Mouse (Mus musculus) cerebral cortex, adult 2 months (tissue): ENCODE data around the gene Slc4a3.

Experiments used
- WGBS: fragments of 180-500 bp; shearing (Covaris S2); methylation state at CpG from one replicate; pipeline ENCODE4 v1.1.7; 2018; 5-methylcytosine and 5-hydroxymethylcytosine counted together

The Slc4a3 gene

GRCm38 (mm10) chr1:75595930-75596329 lies 49.9 kb downstream of the Slc4a3 start:
- 64% methylated on average over 3 of the region's 3 CpGs for WGBS

DNA sequence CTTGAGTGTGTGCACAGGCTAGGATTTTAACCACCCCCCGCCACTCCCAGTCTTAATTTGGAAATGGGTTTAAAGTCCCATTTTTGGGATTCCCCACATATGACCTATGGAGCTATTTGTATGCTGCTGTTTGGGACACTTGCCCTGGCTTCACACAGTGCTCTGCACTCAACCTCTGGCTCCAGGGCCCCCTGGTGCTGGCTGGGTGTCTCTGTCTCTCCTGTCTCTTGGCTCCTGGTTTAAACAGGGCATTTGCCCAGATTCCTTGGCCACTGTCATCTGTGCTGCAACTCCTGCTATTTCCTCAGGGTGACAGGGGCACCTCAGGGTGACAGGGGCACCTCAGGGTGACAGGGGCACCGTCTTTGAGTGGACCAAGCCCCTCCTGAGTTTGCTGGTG lies 50.8 kb downstream of the Slc4a3 start:
- WGBS: 100% methylated on average over 2 of the region's 2 CpGs

- 31% methylated on average over 12 of the region's 12 CpGs for WGBS
Measured at GRCm38 (mm10) chr1:75601738-75602137, 55.7 kb downstream of the Slc4a3 start.

DNA sequence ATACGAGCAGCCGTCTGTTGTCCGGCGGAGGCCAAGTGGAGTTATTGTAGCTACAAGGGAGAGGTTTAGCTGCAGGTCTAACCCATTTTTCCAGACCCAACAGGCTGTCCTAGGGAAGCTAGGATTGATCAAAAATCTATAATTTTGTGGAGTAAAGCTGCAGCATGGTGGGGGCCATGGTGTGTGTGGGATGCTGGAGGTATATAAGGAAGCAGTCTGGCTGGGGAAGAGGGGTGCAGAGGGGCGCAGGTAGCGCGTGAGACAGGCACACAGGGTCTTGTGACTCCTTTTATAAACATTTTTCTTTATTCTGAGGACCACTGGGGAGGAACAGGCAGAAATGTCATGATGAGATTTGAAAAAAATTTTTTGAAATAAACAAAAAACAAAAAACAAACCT lies 57.5 kb downstream of the Slc4a3 start:
- WGBS: 89% methylated on average over 7 of the region's 7 CpGs

DNA sequence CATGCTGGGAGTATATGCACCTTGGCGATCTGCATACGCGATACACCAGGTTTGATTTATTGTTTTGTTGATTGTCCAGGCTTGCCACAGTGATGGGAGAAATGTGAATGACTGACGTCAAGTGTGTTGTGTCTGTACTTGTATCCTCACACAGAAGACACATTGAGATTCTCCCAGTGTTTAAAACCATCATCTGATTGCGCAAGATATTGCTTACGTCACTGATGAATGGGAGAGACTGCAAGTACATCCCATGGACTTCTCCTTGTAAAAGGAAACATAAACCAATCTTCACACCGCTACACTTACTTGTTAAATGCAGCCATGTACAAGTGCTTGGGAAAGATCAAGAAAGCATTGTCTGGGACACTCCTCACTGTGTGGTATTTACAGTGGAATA lies 62.2 kb downstream of the Slc4a3 start:
- 88% methylated on average over 7 of the region's 7 CpGs for WGBS

GRCm38 (mm10) chr1:75608625-75609263 lies 62.7 kb downstream of the Slc4a3 start:
- 46% methylated on average over 11 of the region's 11 CpGs for WGBS

GRCm38 (mm10) chr1:75609264-75609662 lies 63.2 kb downstream of the Slc4a3 start:
- WGBS: 66% methylated on average over 9 of the region's 9 CpGs

DNA sequence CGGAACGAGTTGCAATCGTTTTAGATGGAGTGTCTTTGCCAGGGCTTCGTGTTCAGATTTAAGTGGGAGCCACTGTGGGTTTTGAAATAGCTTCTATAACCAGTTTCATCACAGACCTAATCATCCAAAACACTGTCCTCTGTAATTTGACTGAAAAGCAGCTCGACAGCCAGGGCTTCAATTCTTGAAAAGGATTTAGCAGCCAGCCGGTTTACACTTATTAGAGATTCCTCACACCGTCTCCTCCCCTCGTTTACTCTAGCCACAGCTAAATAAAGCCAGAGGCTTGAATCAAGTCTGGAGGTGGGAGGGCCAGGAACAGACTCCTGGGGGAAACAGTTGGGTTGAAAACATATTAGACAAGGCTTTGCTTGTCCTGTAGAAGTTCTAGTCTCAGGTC lies 64.5 kb downstream of the Slc4a3 start:
- 49% methylated on average over 8 of the region's 8 CpGs for WGBS
